Mouse (Mus musculus) hindbrain, embryonic 11.5 days (tissue): Measurements from ENCODE around the gene 6430550D23Rik. TPM values are rescaled to one million over a fixed set of nuclear protein-coding genes. Genes with fewer than 3 reads are reported as not detected.

Source experiments
- ATAC-seq: fragments of 200-750 bp; cut with Nextera tagmentation; 2 replicates; pipeline ENCODE4 v1.8.0; 2017; ENCODE audit warnings: mild to moderate bottlenecking, moderate TSS enrichment, moderate library complexity; ENCODE audit not compliant: low FRiP score
- DNase-seq: peaks from one replicate; pipeline ENCODE4 v3.0.0-alpha.2; 2015; ENCODE audit warnings: low spot score
- H3K27ac ChIP-seq: fragments of 300-500 bp; sonication (generic); 2 replicates; pipeline ENCODE4 v1.5.1; 2014; ENCODE audit warnings: mild to moderate bottlenecking, low read depth, low read length
- H3K27me3 ChIP-seq: fragments of 300-500 bp; sonication (generic); 2 replicates; pipeline ENCODE4 v1.6.1; 2014; ENCODE audit warnings: mild to moderate bottlenecking, low read length, moderate library complexity, mixed read lengths; ENCODE audit not compliant: control insufficient read depth, insufficient read depth
- H3K36me3 ChIP-seq: fragments of 300-500 bp; sonication (generic); 2 replicates; pipeline ENCODE4 v1.6.1; 2014; ENCODE audit warnings: mild to moderate bottlenecking, low read length, moderate library complexity, mixed read lengths; ENCODE audit not compliant: control insufficient read depth, insufficient read depth
- H3K4me1 ChIP-seq: fragments of 300-500 bp; sonication (generic); replicated peaks from 2 replicates; pipeline ENCODE4 v1.6.1; 2014; ENCODE audit warnings: low read length, mixed read lengths; ENCODE audit not compliant: control insufficient read depth, insufficient read depth
- H3K4me2 ChIP-seq: fragments of 300-500 bp; sonication (generic); replicated peaks from 2 replicates; pipeline ENCODE4 v1.6.1; 2014; ENCODE audit warnings: mild to moderate bottlenecking, low read depth, low read length
- H3K4me3 ChIP-seq: fragments of 300-500 bp; sonication (generic); 2 replicates; pipeline ENCODE4 v1.5.1; 2014; ENCODE audit warnings: low read depth, low read length
- H3K9ac ChIP-seq: fragments of 300-500 bp; sonication (generic); 2 replicates; pipeline ENCODE4 v1.6.1; 2014; ENCODE audit warnings: low read depth, low read length
- H3K9me3 ChIP-seq: fragments of 300-500 bp; sonication (generic); 2 replicates; pipeline ENCODE4 v1.6.1; 2016; ENCODE audit warnings: low read length; ENCODE audit not compliant: control insufficient read depth
- WGBS: fragments of 180-500 bp; shearing (Covaris S2); extraction: QIAGEN DNeasy Blood & Tissue Kit; methylation state at CpG from one replicate; pipeline ENCODE4 v1.1.7; 2014; 5-methylcytosine and 5-hydroxymethylcytosine counted together
- polyA plus RNA-seq: library from polyadenylated mRNA; unstranded; fragments of >200 nt; fragmentation: Nextera tagmentation; extraction: Ambion mirVana; gene quantifications from 2 replicates; pipeline ENCODE4 v1.2.1, GENCODE M21; 2014

6430550D23Rik gene
- polyA plus RNA-seq: 1.4 and 2.5 TPM in 2 replicates

GRCm38 (mm10) chr2:156007888-156008532, at the start of gene 6430550D23Rik, which contains the start of gene Ergic3:
Gene 6430550D23Rik, minus strand, starts transcription at chr2:156007977.
Gene Ergic3, plus strand, starts transcription at chr2:156008045.
- Histone ChIP-seq H3K27me3 (no peaks in the 10 kb centered on the region), H3K4me2 (peak within 1 kb of the TSS; percentile 79)
- WGBS: under 1% methylated on average over 41 of the region's 45 CpGs

GRCm38 (mm10) chr2:156052816-156053215, 45.0 kb upstream of the 6430550D23Rik start, which contains the start of gene Fer1l4:
Gene Fer1l4, minus strand, starts transcription at chr2:156052947.
- no peak for ATAC-seq
- Histone ChIP-seq H3K27me3 (no peaks in the 10 kb centered on the region), H3K4me3 (no peak within 1 kb of the TSS), H3K36me3 (no peaks in the 10 kb centered on the region), H3K4me2 (no peak within 1 kb of the TSS), H3K4me1 (no peaks in the 10 kb centered on the region), H3K9ac (no peak within 1 kb of the TSS), H3K27ac (no peak within 1 kb of the TSS), H3K9me3 (no peaks in the 10 kb centered on the region)
- WGBS: 81% methylated on average over 9 of the region's 9 CpGs
- no peak for DNase-seq

More at GRCm38 (mm10) chr2:156007888-156008532, at the start of gene 6430550D23Rik, which contains the start of gene Ergic3:
- Histone ChIP-seq H3K9me3 (no peaks in the 10 kb centered on the region), H3K4me1 (no peaks in the 10 kb centered on the region; the same call in 1 of the 2 replicates), H3K27ac (peak within 1 kb of the TSS; percentile 68), H3K9ac (peak within 1 kb of the TSS; percentile 81), H3K36me3 (peaks cover 11% of the 10 kb centered on the region; the same call in 1 of the 2 replicates), H3K4me3 (peak within 1 kb of the TSS; percentile 78)
- peak; percentile 97 for DNase-seq
- ATAC-seq: peak; percentile 99

GRCm38 (mm10) chr2:156047929-156048328, 40.2 kb upstream of the 6430550D23Rik start:
- H3K9me3 ChIP-seq: no peaks in the 10 kb centered on the region
- peaks cover 4% of the 10 kb centered on the region; the same call in 1 of the 2 replicates for H3K27me3 ChIP-seq
- no peaks in the 10 kb centered on the region for H3K36me3 ChIP-seq
- no peak for ATAC-seq
- H3K4me2 ChIP-seq: no peak overlapping the region; the same call in 1 of the 2 replicates
- WGBS: 7% methylated on average over 19 of the region's 19 CpGs
- H3K27ac ChIP-seq: no peak overlapping the region
- DNase-seq: no peak
- no peak overlapping the region for H3K9ac ChIP-seq
- no peak overlapping the region for H3K4me3 ChIP-seq
- H3K4me1 ChIP-seq: no peaks in the 10 kb centered on the region

GRCm38 (mm10) chr2:156042903-156043302, 35.1 kb upstream of the 6430550D23Rik start:
- Histone ChIP-seq H3K9me3 (no peaks in the 10 kb centered on the region), H3K9ac (no peak overlapping the region), H3K4me2 (no peak overlapping the region), H3K27me3 (peaks cover 4% of the 10 kb centered on the region; the same call in 1 of the 2 replicates), H3K4me1 (no peaks in the 10 kb centered on the region), H3K36me3 (no peaks in the 10 kb centered on the region), H3K4me3 (no peak overlapping the region), H3K27ac (no peak overlapping the region)
- DNase-seq (no peak), ATAC-seq (no peak)
- WGBS: 78% methylated on average over 8 of the region's 8 CpGs

GRCm38 (mm10) chr2:156039390-156039789, 31.6 kb upstream of the 6430550D23Rik start:
- no peaks in the 10 kb centered on the region for H3K4me1 ChIP-seq
- WGBS: 96% methylated on average over 3 of the region's 3 CpGs
- no peak overlapping the region for H3K27ac ChIP-seq
- no peak overlapping the region for H3K9ac ChIP-seq
- no peaks in the 10 kb centered on the region for H3K9me3 ChIP-seq
- DNase-seq: no peak
- no peak overlapping the region for H3K4me2 ChIP-seq
- H3K4me3 ChIP-seq: no peak overlapping the region
- ATAC-seq: no peak
- H3K36me3 ChIP-seq: no peaks in the 10 kb centered on the region
- no peaks in the 10 kb centered on the region for H3K27me3 ChIP-seq

GRCm38 (mm10) chr2:156025482-156025881, 17.7 kb upstream of the 6430550D23Rik start:
- DNase-seq: no peak
- Histone ChIP-seq H3K9ac (no peak overlapping the region), H3K9me3 (no peaks in the 10 kb centered on the region), H3K4me2 (no peak overlapping the region), H3K4me3 (no peak overlapping the region), H3K36me3 (no peaks in the 10 kb centered on the region), H3K27me3 (no peaks in the 10 kb centered on the region), H3K4me1 (no peaks in the 10 kb centered on the region), H3K27ac (no peak overlapping the region)
- no peak for ATAC-seq

- no peak overlapping the region for H3K4me3 ChIP-seq
These were observed 14.0 kb upstream of the 6430550D23Rik start for GRCm38 (mm10) chr2:156021765-156022164.

GRCm38 (mm10) chr2:156021219-156021618, 13.4 kb upstream of the 6430550D23Rik start:
- Histone ChIP-seq H3K27me3 (no peaks in the 10 kb centered on the region), H3K4me1 (no peaks in the 10 kb centered on the region), H3K4me2 (no peak overlapping the region), H3K36me3 (peaks cover 11% of the 10 kb centered on the region; the same call in 1 of the 2 replicates), H3K4me3 (no peak overlapping the region), H3K9me3 (no peaks in the 10 kb centered on the region), H3K9ac (no peak overlapping the region), H3K27ac (no peak overlapping the region)
- ATAC-seq: no peak
- 88% methylated on average over 8 of the region's 8 CpGs for WGBS
- DNase-seq: no peak

More at GRCm38 (mm10) chr2:156021765-156022164, 14.0 kb upstream of the 6430550D23Rik start:
- H3K27ac ChIP-seq: no peak overlapping the region
- no peaks in the 10 kb centered on the region for H3K4me1 ChIP-seq
- H3K9me3 ChIP-seq: no peaks in the 10 kb centered on the region
- peaks cover 6% of the 10 kb centered on the region; the same call in 1 of the 2 replicates for H3K36me3 ChIP-seq
- no peak overlapping the region for H3K9ac ChIP-seq
- no peak overlapping the region for H3K4me2 ChIP-seq
- H3K27me3 ChIP-seq: no peaks in the 10 kb centered on the region
- DNase-seq: no peak
- no peak for ATAC-seq
- 90% methylated on average over 2 of the region's 2 CpGs for WGBS

GRCm38 (mm10) chr2:156018106-156018505, 10.3 kb upstream of the 6430550D23Rik start:
- no peak overlapping the region for H3K4me3 ChIP-seq
- no peak overlapping the region for H3K4me2 ChIP-seq
- H3K36me3 ChIP-seq: peaks cover 20% of the 10 kb centered on the region; the same call in 1 of the 2 replicates
- no peaks in the 10 kb centered on the region for H3K4me1 ChIP-seq
- H3K27me3 ChIP-seq: no peaks in the 10 kb centered on the region
- WGBS: 96% methylated on average over 3 of the region's 3 CpGs
- no peak for DNase-seq
- H3K9me3 ChIP-seq: no peaks in the 10 kb centered on the region
- no peak overlapping the region for H3K27ac ChIP-seq
- ATAC-seq: no peak
- H3K9ac ChIP-seq: no peak overlapping the region
